Mouse (Mus musculus) c-Kit-negative CD71-positive TER-119-positive erythroid progenitor cells, embryonic 14.5 days (primary cell): ENCODE measurements around the gene Mrps27.

ENCODE experiments used
- DNase-seq: peaks from one replicate; pipeline ENCODE4 v3.0.0-alpha.2; 2013; ENCODE audit warnings: low read depth, low spot score

Gene Mrps27

DNA sequence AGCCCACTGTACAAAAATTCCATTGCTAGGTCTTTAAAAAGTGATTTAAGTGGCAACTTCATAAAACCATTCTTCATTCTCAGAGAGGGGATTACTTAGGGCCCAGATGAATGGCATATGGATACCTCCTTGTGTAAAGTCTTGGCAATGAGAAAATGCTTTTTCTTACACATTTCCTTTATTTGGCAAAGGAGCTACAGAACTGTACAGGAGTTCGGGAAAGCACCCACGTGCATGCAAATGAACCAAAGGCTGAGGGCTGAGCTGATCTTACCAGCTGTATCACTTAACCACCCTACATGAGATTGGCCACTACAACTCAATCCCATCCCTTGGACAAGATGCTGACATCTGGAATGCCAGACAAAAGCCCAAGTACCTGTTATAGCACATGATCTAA is 95.6 kb downstream of the Mrps27 start:
- no peak for DNase-seq

DNA sequence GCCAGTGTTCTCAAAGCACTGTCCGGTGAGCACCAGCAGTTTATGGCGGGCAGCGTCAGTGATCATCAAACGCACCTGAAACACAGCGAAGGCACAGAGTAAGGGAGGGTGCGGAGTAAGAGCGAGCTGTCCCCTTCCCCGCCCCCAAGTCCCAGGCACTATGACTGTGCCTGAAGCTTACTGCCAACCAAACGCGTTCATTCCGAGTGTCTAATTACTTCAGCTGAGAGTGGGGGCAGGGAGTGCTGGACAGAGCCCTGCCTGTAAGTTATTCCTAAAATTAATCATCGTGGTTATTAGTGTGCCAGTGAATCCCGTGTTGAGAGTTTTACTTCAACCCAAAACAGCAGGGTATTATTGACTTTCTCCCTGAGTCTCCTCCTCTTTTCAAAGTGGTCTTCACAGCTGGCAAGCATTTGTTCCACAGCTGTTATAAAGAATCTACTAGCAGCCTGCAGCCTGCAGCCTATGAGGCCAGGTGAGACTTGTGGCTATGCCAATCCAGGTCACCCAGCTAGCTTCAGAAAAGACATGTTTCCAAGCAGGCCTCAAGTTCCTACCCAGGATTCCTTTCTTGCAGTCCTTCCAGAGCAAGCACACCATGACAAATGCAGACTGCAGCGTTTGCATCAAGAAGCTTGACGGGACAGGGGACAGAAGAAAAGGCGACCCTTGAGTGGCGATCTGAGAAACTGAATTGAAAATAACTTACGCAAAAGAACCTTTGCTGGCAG is 97.3 kb downstream of the Mrps27 start:
- no peak for DNase-seq

DNA sequence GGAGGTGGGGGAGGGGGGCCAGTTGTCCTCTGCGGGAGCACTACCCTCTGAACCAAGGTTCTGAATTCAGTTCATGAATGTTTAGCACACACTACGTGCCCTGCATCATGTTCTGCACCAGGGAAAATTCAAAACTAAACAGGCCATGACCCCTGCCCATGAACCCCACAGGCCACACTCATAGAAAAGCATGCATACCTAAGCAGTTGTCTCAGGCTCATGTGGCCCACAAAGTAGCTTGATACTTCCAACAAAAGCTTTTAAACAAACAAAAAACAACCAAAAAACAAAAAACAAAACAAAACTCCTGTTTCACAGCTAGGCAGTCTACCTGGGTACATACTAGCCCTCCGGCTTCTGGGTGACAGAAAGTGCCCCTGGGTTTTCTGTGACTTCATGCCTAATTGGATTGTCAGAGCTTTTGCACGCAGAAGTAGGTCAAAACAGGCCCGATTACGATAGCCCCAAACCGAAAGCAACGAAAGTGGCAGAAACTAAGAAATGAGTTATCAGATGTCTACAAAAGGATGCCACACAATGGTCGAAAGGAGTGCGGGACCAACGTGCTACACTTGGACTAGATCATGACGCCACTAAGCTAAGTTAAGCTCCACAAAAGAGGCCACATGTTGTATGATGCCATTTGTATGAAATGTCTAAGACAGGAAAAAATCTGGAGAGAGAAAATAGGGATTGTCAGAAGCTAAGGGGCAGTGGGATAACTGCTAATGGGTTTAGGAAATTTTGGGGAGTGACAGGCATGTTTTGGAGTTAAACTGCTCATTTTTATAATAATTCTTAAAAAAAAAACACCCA is 98.1 kb downstream of the Mrps27 start:
- DNase-seq: no peak

DNA sequence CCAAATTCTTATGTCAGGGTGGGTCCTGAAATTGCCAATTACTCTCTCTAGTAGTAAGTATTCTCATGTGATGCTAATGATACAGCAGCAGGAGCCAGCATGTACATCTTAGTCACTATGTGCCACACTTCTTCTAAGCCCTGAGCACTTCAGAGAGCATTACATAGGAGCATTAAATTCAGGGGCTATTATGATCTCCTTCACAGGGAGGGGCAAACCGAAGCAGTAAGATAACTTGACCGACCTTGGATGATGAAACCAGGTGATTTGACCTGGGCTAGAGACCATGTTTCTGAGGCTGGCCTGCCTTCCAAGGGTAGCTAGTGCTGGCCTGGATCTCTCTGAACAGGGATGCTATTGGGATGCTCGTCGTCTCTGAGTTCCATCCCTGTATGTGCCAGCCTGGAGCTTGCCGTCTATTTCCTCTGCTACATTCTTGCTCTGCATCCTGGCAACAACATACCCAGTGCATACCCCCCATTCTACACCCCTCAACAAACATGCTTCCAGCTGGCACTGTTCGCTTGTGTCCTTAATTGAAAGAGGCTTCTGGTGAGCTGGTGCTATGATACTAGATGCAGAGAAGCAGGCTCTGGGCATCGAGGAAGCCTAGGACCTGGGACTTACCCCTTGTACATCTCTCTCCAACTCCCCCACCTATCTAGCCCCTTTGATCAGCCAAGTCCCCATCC is 99.0 kb downstream of the Mrps27 start:
- DNase-seq: no peak

DNA sequence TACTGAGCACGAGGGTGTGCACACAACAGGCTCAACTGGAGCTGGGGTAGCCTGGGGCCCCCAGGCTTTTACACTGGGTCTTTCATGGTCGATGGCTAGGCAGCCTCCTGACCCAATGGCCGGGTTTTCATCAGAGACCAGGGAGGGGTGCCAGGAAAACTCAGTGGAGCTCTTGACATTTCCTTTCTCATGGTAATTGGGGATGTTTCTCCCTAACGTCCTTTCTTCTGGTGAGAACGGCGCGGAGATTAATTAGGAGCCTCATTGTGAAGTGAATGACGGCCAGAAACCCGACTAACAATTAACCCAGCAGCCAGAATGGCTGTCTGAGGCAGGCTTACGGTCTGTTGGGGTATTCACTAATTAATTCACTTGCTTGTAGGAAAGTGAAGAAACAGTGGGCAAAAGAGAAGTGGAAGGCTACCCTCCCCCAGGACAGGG is 99.9 kb downstream of the Mrps27 start:
- no peak for DNase-seq

DNA sequence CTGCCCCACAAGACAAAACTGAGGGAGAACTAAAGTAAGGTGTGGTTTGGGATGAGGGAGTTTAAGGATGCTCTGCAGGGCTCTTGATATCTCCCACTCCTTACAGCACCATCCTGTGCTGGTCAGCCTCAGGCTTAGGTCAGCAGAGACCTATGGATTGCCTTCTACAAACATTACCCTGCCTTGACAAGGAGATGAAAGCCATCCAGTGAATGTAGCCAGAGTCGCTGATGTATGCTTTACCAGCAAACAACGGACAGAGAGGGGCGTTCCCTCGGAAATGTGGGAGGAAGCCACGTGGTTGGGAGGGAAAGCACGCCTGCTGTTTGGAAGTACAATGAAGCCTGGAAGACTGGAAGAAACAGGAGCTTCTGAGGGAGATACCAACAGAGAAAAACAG is 100.3 kb downstream of the Mrps27 start:
- no peak for DNase-seq

DNA sequence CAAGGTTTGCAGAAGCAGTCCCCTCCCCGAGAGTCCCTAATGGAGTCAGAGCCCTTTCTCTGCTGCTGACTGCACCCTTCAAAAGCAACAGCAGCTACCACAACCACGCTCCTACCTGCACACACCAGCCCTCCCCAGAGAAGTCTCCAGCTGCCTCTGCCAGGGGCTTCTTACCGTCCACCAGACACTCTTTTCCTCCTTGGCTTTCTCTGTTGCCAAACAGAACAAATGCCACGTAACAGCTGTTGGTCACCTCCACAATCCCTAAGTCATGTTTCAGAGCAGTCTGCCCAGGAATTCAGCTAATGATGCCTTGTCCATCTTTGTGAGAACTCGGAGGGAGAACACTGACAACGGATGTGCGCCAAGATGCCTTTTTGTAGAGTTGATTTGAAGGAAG is 102.4 kb downstream of the Mrps27 start:
- no peak for DNase-seq

DNA sequence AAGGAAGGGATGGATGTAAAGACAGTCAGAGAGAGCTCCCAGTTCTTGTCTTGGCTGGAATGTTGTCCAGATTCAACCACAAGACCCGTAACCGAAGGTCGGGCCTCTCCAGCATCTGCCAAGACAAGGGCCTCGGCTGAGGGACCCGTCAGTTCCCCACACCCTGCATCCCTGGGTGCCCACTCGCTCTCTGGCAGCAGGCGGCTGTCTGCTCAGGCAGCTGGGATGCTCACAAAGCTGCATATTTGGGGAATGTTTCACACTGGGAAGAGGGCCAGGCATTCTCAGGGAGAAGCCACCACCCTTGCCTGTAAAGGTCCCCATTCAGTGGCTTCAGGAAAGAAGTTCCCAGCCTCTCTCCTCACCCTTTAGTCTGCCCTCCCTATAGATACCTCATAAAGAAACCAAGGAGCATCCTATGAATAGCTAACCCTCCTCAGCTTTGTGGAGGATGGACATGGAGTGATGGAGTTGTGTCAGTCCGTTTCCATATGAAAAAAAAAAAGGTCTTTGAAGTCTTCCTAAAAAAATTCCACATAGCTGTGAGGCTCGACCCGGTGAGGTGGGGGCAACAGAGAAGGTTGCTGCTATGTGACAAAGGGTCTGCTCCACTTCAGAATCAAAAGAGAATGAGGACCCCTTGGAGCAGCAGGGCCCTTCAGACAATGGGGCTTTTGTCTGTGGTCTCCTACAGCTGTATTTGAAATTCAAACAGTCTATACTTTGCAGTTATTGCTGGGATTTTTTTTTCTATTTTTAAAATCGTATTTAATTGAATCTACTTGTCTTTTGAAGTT is 103.0 kb downstream of the Mrps27 start:
- no peak for DNase-seq

DNA sequence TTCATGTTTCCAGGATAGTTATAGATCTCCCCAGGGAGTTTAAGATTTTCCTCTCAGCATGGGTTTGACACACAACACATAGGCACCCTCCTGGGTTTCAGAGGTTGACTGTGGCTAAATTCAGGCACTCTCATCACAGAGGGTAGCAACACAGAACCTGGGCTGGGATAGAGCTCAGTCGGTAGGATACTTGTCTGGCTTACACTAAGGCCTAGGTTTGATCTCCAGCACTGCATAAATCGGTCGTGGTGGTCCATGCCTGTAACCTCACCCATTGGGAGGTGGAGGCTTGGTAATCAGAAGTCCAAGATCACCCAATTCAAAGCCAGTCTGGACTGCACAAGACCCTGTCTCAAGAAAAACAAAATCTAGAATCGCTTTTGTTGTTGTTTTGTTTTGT is 103.7 kb downstream of the Mrps27 start:
- no peak for DNase-seq

DNA sequence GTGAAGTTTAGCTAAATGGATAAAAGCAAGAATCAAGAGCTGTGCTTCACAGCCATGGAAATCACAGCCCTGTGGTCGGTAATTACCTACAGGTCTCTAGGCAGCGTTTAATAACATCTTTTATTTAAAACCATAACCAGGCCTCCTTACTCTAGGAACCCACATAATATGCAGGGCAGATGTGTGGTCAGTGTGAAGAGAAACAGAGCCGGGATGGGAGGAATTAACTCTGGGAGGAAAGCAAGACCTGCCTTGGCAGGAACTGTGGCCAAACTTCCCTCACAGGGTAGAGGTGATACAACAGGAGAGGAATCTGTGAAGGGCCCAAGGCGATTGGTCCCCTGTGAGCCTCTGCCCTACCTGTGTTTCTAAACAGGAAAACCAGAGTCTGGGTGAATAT is 105.0 kb downstream of the Mrps27 start:
- no peak for DNase-seq

DNA sequence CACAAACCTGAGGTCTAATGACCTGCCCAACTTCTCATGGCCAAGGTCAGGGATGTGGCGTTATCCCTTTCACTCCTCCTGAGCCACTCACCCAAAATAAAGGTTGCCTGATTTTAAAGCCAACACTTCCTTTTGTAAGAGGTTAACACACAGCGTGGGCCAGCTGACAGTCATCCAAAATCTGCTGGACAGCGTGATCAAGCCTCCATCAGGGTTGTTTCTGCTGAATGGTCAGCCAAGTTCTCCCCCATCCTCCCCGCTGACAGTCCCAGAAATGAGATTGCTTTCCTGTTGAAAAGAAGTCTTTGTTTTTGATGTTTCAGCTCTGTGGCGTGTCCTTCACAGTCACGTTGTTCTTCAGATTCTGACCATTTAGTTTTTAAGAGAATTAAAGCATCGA is 106.2 kb downstream of the Mrps27 start:
- no peak for DNase-seq

DNA sequence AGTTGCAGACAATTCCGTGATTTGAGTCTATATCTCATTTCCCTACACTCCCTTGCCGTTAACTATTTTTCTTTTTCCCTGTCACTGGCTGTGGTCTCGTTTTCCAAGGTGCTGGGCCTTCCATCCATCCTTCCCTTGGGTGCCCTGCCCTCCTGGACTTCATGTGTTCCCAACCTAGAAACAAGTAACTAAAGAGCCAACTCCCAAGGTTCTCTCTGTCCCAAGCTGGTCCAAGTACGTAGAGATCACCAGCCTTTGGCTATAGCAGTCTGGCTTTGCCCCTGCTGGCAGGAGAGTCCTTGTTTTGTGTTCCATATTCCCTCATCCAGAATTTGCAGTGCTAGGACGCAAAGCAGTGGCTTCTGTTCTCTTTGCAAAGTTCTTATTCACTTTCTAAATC is 106.7 kb downstream of the Mrps27 start:
- DNase-seq: no peak

DNA sequence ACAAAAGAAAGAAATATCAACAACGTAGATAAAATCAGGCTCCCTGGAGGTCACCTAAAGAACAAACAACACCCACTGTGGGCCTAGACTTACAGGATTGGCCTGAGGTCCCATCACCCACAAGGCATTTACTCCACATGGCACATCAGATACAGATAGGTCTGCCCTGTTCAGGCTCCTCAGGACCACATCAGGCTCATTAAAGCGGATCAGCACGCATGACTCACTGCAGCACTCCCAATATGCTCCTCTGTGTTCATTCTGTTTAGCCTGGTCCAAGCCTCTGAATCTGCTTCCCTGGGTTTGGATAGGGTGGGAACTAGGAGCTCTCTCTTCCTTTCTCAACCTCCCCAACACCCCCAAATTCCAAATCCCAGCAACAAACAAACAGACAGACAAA is 107.9 kb downstream of the Mrps27 start:
- DNase-seq: no peak

DNA sequence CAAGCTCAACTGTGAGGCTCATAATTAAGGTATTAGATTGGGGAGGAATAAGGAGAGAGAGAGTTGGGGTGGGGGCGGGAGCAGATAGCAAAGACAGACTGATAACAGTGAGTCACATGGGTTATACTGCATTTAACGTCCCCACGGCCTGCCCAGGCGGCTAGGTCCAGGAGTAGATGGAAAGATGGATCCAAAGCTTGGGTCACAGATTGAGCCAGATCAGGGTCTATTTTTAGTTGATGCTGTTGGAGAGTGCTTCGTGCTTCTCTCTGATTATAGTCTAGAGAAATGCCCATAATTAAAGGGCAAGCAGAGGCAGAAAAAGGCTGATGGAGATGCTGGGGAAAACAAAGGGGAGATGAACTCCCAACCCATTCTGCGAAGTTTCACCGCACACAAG is 110.4 kb downstream of the Mrps27 start:
- no peak for DNase-seq

DNA sequence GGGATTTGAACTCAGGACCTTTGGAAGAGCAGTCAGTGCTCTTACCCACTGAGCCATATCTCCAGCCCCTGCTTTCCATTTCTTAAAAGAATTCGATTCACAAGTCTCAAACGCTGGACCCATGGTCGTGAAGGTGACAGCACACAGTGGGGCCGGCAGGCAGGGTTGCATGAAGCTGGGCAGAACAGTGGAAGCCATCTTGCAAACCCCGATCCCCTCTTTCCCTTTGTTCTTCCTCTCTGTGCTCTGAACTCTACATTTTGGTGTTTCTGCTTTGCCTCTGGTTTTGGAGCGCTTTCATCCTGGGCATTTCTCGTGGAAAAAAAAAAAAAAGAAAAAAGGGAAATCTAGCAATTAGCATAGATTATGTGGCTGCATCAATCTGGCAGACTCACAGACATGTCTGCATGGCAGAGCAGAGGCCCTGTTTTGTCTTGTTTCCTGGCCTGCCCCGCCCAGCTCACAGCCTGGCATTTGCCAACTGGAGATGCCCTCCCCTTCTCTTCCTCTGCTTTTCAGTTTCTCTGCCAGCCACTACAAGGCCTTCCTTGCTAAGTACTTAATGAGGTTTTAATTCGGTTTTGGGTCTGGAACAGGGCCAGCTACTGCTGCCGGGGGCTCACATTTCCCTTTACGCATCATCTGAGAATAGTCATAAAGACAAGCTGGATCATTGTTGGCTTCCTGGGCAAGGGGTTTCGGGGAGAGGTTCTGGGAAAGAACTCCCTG is 114.2 kb downstream of the Mrps27 start:
- no peak for DNase-seq

DNA sequence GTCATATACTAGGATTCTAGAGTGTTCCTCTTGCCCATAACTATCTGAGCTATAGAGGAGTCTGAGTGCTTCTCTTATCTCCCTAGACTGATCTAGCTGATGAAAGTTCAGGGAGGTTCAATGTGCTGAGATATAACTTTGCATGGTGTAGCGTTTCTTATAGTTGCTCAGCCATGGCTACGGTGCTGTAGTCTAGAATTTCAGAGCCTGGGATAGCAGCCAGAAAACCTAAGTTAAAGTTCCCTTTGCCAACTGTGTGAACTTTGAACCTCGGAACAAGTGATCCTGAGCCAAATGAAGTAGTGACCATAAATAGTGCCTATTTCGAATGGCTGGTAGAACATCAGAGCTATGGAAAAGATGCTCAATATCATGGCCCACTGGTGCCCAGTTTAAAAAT is 115.0 kb downstream of the Mrps27 start:
- no peak for DNase-seq

DNA sequence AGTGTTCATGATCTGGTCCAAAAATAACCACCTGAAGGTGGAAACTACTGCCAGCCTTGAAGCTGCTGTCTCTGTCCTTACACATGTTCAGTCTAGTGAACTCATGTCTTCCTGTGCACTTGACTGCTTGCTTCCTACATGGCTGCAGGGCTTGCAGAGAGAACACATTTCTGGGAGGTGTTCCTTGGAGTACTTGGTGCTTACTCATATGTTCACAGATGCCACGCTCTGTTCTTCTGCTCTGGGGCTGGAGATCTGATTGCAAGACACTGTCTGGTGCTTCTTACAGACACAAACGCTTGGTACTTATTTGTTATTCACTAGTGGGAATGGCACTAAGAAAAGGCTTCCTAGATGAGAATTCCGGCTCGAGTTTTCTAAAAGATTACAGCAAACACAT is 117.3 kb downstream of the Mrps27 start:
- DNase-seq: no peak

DNA sequence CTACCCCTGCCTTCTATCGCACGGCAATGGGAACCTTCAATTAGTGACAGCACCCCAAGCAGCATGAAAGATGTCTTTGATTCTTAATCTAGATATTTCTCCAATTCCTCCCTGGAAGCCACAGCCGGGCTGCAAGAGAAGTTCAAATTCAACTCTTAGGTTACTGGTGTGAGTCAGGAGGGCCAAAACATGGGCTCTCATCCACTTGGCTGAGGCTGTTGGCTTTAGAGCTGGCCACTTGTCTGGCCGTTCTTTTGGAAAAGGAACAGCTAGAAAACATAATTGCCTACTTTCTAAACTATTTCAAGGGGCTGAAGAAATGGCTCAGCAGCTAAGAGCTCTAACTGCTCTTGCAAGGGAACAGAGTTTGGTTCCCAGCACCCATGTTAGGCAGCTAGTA is 120.0 kb downstream of the Mrps27 start:
- no peak for DNase-seq
